Mouse (Mus musculus): ENCODE measurements around the gene Nat9. TPM values are rescaled to one million over a fixed set of nuclear protein-coding genes. Genes with fewer than 3 reads are reported as not detected.

Gene Nat9
- total and polyA plus RNA-seq, 3 experiments, result 21.1 to 26.5 (median 23.7) TPM

GRCm38 (mm10) chr11:115195933-115196332 is 8.3 kb upstream of the Nat9 start:
- ATAC-seq (ENCODE audit: extremely low read depth, insufficient number of reproducible peaks, low FRiP score, poor library complexity, severe bottlenecking) (peak; percentile 17), DNase-seq (ENCODE audit: low spot score) (no peak)
- peaks cover 83% of the 10 kb centered on the region for H3K4me1 ChIP-seq (ENCODE audit: insufficient read depth, low read depth, low read length)
- no peaks in the 10 kb centered on the region for H3K27me3 ChIP-seq (ENCODE audit: insufficient read depth, low read length)
- H3K4me3 ChIP-seq (ENCODE audit: low read depth, low read length), result no peak overlapping the region; the same call in 1 of the 2 replicates
- H3K9me3 ChIP-seq (replicated peaks), result no peaks in the 10 kb centered on the region
- H3K36me3 ChIP-seq (replicated peaks), result peaks cover 72% of the 10 kb centered on the region
- no peak for TF ChIP-seq GATA2 (IDR thresholded peaks at IDR 0.05; ENCODE audit: borderline replicate concordance, low read depth, low read length)
- no peak for TF ChIP-seq TAL1 (conservative IDR thresholded peaks at IDR 0.05; ENCODE audit: low read depth, low read length)

- DNase-seq (ENCODE audit: low spot score), result no peak
- H3K4me1 ChIP-seq (ENCODE audit: insufficient read depth, low read depth, low read length), result peaks cover 78% of the 10 kb centered on the region
- peaks cover 6% of the 10 kb centered on the region for H3K9me3 ChIP-seq (replicated peaks)
- H3K4me3 ChIP-seq (ENCODE audit: low read depth, low read length), result peak overlapping the region; percentile 55; the same call in 1 of the 2 replicates
- TF ChIP-seq POLR2AphosphoS5 (IDR thresholded peaks at IDR 0.05; ENCODE audit: insufficient replicate concordance, low read depth, low read length) (no peak), CTCF (IDR thresholded peaks at IDR 0.05; ENCODE audit: low read depth, low read length) (no peak), GATA1 (IDR thresholded peaks at IDR 0.05; ENCODE audit: borderline replicate concordance, low read length) (no peak), TAL1 (conservative IDR thresholded peaks at IDR 0.05; ENCODE audit: low read depth, low read length) (peak; percentile 63)
- H3K27me3 ChIP-seq (ENCODE audit: insufficient read depth, low read length), result no peaks in the 10 kb centered on the region
- ATAC-seq (ENCODE audit: extremely low read depth, insufficient number of reproducible peaks, low FRiP score, poor library complexity, severe bottlenecking), result peak; percentile 50
- H3K36me3 ChIP-seq (replicated peaks), result peaks cover 70% of the 10 kb centered on the region
Measured at GRCm38 (mm10) chr11:115194693-115195092, 7.0 kb upstream of the Nat9 start.

- no peaks in the 10 kb centered on the region for H3K27me3 ChIP-seq (ENCODE audit: insufficient read depth, low read length)
- TF ChIP-seq POLR2AphosphoS5 (IDR thresholded peaks at IDR 0.05; ENCODE audit: insufficient replicate concordance, low read depth, low read length) (no peak), TAL1 (conservative IDR thresholded peaks at IDR 0.05; ENCODE audit: low read depth, low read length) (no peak), GATA2 (IDR thresholded peaks at IDR 0.05; ENCODE audit: borderline replicate concordance, low read depth, low read length) (no peak), CTCF (IDR thresholded peaks at IDR 0.05; ENCODE audit: low read depth, low read length) (no peak), GATA1 (IDR thresholded peaks at IDR 0.05; ENCODE audit: borderline replicate concordance, low read length) (no peak)
- peaks cover 73% of the 10 kb centered on the region for H3K4me1 ChIP-seq (ENCODE audit: insufficient read depth, low read depth, low read length)
- H3K36me3 ChIP-seq (replicated peaks), result peaks cover 58% of the 10 kb centered on the region
- DNase-seq (ENCODE audit: low spot score) (no peak), ATAC-seq (ENCODE audit: extremely low read depth, insufficient number of reproducible peaks, low FRiP score, poor library complexity, severe bottlenecking) (peak; percentile 5; the same call in 1 of the 2 replicates)
- peaks cover 6% of the 10 kb centered on the region for H3K9me3 ChIP-seq (replicated peaks)
- peak overlapping the region; percentile 61; the same call in 1 of the 2 replicates for H3K4me3 ChIP-seq (ENCODE audit: low read depth, low read length)
Measured at GRCm38 (mm10) chr11:115192180-115192579, 4.5 kb upstream of the Nat9 start.

- no peaks in the 10 kb centered on the region for H3K27me3 ChIP-seq (ENCODE audit: insufficient read depth, low read length)
- H3K4me3 ChIP-seq (ENCODE audit: low read depth, low read length), result peak overlapping the region; percentile 81; the same call in 1 of the 2 replicates
- TF ChIP-seq CTCF (IDR thresholded peaks at IDR 0.05; ENCODE audit: low read depth, low read length), result no peak
- TF ChIP-seq GATA2 (IDR thresholded peaks at IDR 0.05; ENCODE audit: borderline replicate concordance, low read depth, low read length), result no peak
- TF ChIP-seq TAL1 (conservative IDR thresholded peaks at IDR 0.05; ENCODE audit: low read depth, low read length), result no peak
- TF ChIP-seq POLR2AphosphoS5 (IDR thresholded peaks at IDR 0.05; ENCODE audit: insufficient replicate concordance, low read depth, low read length), result no peak
- no peak for TF ChIP-seq GATA1 (IDR thresholded peaks at IDR 0.05; ENCODE audit: borderline replicate concordance, low read length)
- peaks cover 68% of the 10 kb centered on the region for H3K4me1 ChIP-seq (ENCODE audit: insufficient read depth, low read depth, low read length)
- H3K36me3 ChIP-seq (replicated peaks), result peaks cover 46% of the 10 kb centered on the region
- no peak for DNase-seq (ENCODE audit: low spot score)
- H3K9me3 ChIP-seq (replicated peaks), result peaks cover 6% of the 10 kb centered on the region
- no peak for ATAC-seq (ENCODE audit: extremely low read depth, insufficient number of reproducible peaks, low FRiP score, poor library complexity, severe bottlenecking)
Measured at GRCm38 (mm10) chr11:115189304-115189703, 1.6 kb upstream of the Nat9 start.

GRCm38 (mm10) chr11:115188539-115189231 is 1.0 kb upstream of the Nat9 start:
- TF ChIP-seq TAL1 (conservative IDR thresholded peaks at IDR 0.05; ENCODE audit: low read depth, low read length), result no peak
- TF ChIP-seq CTCF (IDR thresholded peaks at IDR 0.05; ENCODE audit: low read depth, low read length), result no peak
- no peak for TF ChIP-seq GATA1 (IDR thresholded peaks at IDR 0.05; ENCODE audit: borderline replicate concordance, low read length)
- no peak for TF ChIP-seq GATA2 (IDR thresholded peaks at IDR 0.05; ENCODE audit: borderline replicate concordance, low read depth, low read length)
- TF ChIP-seq POLR2AphosphoS5 (IDR thresholded peaks at IDR 0.05; ENCODE audit: insufficient replicate concordance, low read depth, low read length), result no peak
- Histone ChIP-seq H3K4me1 (ENCODE audit: insufficient read depth, low read depth, low read length) (peaks cover 72% of the 10 kb centered on the region), H3K4me3 (ENCODE audit: low read depth, low read length) (peak overlapping the region; percentile 81; the same call in 1 of the 2 replicates), H3K27me3 (ENCODE audit: insufficient read depth, low read length) (no peaks in the 10 kb centered on the region), H3K9me3 (replicated peaks) (peaks cover 6% of the 10 kb centered on the region), H3K36me3 (replicated peaks) (peaks cover 52% of the 10 kb centered on the region)
- ATAC-seq (ENCODE audit: extremely low read depth, insufficient number of reproducible peaks, low FRiP score, poor library complexity, severe bottlenecking) (no peak), DNase-seq (ENCODE audit: low spot score) (no peak)

GRCm38 (mm10) chr11:115187224-115187639 is 427 bp downstream of the Nat9 start, which contains the start of gene Tmem104:
TSS of gene Tmem104 (plus strand) at chr11:115187487.
- peaks cover 80% of the 10 kb centered on the region for H3K4me1 ChIP-seq (ENCODE audit: insufficient read depth, low read depth, low read length)
- H3K36me3 ChIP-seq (replicated peaks), result peaks cover 65% of the 10 kb centered on the region
- H3K9me3 ChIP-seq (replicated peaks), result peaks cover 6% of the 10 kb centered on the region
- DNase-seq (ENCODE audit: low spot score) (peak; percentile 95), ATAC-seq (ENCODE audit: extremely low read depth, insufficient number of reproducible peaks, low FRiP score, poor library complexity, severe bottlenecking) (peak; percentile 77)
- peak within 1 kb of the TSS; percentile 81 for H3K4me3 ChIP-seq (ENCODE audit: low read depth, low read length)
- H3K27me3 ChIP-seq (ENCODE audit: insufficient read depth, low read length), result no peaks in the 10 kb centered on the region
- TF ChIP-seq CTCF (IDR thresholded peaks at IDR 0.05; ENCODE audit: low read depth, low read length), result no peak
- TF ChIP-seq GATA2 (IDR thresholded peaks at IDR 0.05; ENCODE audit: borderline replicate concordance, low read depth, low read length), result no peak
- no peak for TF ChIP-seq TAL1 (conservative IDR thresholded peaks at IDR 0.05; ENCODE audit: low read depth, low read length)
- TF ChIP-seq POLR2AphosphoS5 (IDR thresholded peaks at IDR 0.05; ENCODE audit: insufficient replicate concordance, low read depth, low read length), result no peak
- no peak for TF ChIP-seq GATA1 (IDR thresholded peaks at IDR 0.05; ENCODE audit: borderline replicate concordance, low read length)
